Mouse (Mus musculus) frontal cortex, postnatal 36 days (tissue): ENCODE measurements at regions not wholly inside any gene's neighbourhood (a gene's known extent, or its start where the extent isn't known, plus 50 kb on each side); places are given as distances from the start of the nearest gene placed in this dataset.
A peak's percentile ranks its signal among the peaks of the same experiment; 100 is the strongest.

Experiments
- DNase-seq, 2 experiments: peaks; one replicate each; pipeline ENCODE4 v3.0.0; 2022; ENCODE audit warnings: low spot score in 2 of 2

GRCm38 (mm10) chr7:68579666-68580065 is 169.4 kb downstream of the Arrdc4 start:
- peak; percentile 89 to 92 for DNase-seq

- DNase-seq, result no peak
These were observed 169.8 kb downstream of the Arrdc4 start for GRCm38 (mm10) chr7:68579216-68579615.

- no peak for DNase-seq
These were observed 177.7 kb downstream of the Arrdc4 start for GRCm38 (mm10) chr7:68571315-68571714.

DNA sequence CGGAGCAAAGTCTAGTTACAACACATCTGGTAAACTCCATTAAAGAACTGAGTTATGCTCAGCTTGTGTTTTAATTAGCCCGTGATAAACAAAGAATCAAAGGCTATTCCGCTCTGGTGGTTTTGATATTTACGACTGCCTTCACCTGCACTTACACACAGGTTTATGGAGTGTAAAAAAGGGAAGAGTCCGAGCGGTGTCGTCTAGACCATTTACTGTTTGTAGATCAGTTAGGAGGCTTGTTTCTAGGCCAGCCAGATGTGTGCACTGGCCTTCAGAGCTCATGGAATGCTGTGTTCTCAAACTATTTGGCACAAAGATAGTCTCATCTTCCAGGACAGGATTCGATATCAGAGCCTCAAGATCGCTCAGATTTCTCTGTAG is 180.9 kb downstream of the Arrdc4 start:
- DNase-seq, result no peak

GRCm38 (mm10) chr7:68567452-68568126 is 181.5 kb downstream of the Arrdc4 start:
- no peak for DNase-seq

DNA sequence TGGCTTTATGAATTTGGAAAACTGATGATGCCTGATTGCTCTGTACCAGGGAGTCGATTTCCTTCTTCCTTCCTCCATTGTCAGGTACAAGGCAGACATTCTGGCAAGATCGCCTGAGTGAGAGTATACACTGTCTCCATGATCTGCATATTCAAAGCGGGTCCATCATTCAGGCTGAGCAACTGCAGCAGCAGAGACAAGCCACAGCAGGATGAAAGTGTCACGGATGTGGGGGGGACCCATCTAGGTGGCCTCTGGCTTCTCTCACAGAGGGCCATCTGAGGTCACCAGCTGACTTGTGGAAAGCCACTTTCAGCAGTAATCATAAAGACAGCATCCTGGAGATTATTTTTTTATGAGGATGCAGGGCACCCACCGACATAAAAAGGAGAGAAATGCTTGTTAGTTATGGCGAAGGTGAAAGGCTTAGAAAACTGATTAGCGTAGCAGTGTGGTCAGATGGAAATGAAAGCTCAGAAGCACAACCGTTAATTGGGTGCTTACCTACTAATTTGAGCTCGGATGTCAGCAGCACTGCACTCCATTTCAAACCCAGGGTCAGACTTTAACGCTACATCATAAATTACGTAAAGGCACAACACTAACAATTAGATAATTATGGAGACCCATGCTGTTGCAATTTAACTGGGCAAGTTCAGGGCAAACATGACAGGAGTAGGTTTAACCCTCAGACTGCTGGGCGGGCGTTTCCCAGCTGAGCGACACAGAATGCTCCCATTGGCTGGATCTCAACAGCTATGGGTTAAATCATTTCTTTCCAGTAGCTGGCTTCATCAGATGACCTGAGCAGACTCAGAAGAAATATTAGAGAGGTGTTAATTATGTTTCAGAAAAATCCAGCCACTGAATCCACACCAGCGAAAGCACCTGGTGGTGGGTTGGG is 189.3 kb downstream of the Arrdc4 start:
- no peak for DNase-seq

DNA sequence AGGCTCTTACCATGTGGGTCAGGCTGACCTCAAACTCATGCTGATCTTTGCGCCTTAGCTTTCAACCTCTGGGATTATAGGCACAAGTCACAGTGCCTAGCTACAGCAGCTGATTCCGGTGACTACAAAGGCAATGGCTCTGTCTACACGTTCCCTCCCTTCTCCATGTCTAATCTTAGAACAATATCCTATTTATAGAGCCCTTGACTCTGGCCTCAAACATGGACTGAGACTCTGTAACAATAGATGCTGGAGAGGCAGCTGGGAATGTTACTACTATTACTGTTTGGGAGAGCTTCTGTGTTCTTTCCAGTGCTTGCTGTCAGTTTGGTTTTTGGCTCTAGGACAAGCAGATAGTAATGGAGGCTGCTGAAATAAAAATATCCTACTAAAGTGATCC is 198.7 kb downstream of the Arrdc4 start:
- no peak for DNase-seq

GRCm38 (mm10) chr7:68548176-68548575 is 200.9 kb downstream of the Arrdc4 start:
- no peak for DNase-seq

- DNase-seq, result no peak
These were observed 204.9 kb downstream of the Arrdc4 start for GRCm38 (mm10) chr7:68544136-68544535.

DNA sequence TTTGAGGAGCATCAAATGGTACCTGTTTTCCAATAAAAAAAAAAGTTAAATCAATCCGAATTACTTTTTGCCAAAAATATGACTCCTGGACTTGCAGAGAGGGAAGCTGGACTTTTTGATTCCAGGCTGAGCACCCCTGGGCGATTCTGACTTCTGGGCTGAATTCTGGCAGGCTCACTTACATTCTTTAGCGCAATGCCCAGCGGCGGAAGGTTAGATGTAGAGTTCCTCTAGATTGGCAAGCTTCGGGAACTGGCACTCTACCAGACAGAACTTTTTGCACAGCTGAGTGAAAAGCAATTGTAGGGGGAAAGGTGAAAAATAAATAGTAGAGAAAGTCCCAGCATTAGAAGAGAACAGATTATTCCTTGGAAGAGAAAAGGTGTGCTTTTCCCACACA is 235.5 kb downstream of the Fam169b start:
- no peak for DNase-seq

- no peak for DNase-seq
These were observed 217.6 kb downstream of the Fam169b start for GRCm38 (mm10) chr7:68491143-68491810.

DNA sequence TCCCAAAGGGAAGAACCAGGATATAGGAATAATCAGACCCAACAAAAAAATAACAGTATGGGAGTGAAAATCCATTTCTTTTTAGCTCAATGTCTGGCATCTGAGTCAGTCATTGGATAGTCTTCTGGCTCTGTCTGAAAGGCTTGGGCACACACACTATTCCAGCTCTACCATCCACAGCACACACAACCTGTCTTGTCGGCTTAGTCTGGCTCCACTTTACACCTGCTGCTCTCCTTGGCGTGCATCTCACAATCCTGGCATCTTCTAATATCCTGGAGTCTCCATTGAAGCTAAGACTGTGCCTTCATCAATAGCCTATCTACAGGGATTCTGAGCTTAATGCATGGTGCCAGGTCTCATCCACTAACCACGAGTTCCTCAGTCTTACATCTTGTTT is 213.0 kb downstream of the Fam169b start:
- DNase-seq, result no peak

DNA sequence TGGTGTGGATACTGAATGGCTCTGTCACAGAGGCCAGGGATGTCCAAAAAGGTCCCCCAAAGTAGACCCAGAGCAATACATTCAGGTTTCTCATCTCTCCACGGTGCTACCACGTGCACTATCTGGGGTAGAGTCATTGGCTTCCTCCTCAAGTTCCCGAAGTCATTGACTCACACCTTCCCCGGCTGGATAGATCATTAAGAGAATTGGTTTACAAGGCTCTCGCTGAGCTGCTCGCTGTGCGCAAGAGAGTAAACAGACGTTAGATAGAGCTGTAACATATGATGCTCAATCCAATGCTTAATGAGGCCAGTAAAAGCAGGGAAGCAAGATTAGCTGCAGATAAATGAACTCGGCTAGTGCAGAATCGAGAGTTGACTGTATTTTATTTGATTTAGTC is 208.9 kb downstream of the Fam169b start:
- no peak for DNase-seq

DNA sequence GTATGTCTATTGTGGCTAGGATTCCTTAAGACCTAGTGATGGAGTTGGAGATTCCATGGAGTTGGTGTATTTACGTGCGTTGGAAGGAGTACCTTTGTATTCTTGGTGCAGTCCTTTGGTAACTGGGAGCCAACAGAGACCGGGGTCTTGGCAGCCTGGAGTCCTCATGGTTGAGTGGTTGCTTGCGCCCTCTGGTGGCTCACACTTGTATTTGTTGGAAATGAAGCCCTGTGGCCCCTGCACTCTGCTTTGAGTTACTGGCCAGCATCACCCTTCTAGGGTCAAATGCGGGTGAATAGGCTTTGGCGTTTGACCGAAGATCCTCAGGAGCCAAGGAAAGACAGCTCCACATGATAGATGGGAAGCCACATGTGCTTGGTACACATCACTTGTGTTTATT is 207.1 kb downstream of the Fam169b start:
- peak; percentile 39 to 56 for DNase-seq

DNA sequence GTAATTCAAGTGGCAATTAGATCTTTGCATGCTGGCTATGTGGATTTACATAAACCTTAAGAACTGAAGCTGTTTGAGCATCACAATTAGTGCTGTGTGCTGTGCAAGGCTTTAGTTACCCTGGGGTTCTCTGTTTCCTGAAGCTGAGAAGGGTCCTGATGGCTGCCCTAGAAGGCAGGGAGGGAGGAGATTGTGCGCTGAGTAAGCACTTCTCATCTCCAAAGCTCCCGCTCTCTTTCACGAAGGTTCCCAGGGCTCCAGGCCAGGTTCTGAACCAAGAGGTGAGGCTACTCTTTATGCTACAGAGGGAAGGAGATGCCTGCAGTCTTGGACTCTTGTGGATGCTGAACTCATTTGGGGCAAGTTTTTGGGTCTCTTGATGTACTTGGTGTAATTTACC is 206.7 kb downstream of the Fam169b start:
- no peak for DNase-seq

- no peak for DNase-seq
These were observed 204.4 kb downstream of the Fam169b start for GRCm38 (mm10) chr7:68478044-68478443.

DNA sequence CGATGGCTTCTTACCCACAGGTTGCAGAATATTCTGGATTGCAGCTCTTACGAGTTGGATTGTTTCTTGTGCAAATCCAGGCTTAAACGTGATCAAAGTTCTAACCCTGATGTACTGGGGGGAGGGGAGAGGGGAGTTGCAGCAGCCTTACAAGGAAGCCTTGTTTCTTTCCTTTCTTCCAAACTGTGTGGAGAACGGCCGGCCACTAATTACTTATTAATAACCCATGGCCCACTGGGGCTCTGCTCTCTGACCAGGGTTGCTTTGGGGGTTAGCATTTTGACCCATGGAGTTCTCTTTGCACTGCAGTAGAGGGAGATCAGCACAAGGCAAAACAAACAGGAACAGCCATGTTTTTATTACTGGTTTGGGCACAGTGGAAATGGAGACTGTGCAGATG is 199.2 kb downstream of the Fam169b start:
- no peak for DNase-seq

DNA sequence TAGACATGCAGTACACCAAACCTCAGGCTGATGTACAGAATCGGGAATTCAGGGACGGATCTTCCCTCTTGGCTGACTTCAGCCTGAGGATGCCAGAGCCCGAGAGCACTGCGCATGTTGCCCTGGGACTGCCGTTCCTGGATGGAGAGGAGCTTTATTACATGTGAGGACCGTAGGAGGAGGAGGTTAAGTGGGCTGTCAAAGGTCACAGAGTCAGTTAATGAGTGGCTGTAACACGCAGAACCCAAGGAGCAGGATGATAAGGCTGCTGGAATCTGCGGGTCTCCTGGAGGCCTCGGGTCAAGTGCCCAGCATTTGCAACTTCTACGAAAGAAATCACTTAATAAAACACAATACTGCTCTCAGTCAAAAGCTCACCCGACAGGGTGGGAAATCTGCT is 197.3 kb downstream of the Fam169b start:
- no peak for DNase-seq

DNA sequence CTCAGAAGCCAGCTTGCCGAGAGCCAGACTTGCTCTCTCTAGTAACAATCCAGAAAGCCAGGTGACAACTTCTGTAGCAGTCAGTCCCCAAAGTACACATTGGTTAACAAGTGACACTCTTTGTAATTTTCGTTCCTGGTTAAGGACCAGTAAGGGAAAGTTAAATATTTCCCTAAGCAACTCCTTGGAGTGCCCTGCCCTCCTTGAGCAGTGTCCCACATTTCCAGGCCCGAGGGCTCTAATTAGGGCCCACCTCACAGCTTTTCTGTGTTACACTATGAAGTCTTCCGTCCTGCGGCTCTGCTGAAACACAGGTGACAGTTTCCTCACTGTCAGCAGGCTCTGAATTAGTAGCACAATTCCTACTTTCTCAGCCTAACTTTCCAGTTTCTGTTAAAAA is 194.9 kb downstream of the Fam169b start:
- DNase-seq, result no peak

GRCm38 (mm10) chr7:68457842-68458241 is 184.2 kb downstream of the Fam169b start:
- no peak for DNase-seq

DNA sequence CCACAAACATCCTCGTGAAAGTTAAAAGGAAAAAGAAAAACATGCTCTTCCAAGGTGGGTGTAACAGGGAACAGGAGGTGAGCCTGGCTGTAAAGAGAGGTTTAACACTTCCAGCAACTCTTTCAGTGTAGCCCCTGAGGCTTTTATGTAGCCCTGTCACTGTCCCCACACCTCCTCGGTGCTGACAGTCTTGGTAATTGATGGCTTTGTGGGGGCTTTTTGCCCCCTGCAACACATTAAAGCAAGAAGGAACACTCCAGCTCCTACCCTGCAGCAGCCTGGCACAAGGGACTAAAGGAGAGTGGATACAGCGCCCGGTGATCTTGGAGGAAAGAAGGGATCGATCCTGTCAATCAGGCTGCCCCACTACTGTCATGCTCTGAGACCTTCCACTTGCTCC is 181.8 kb downstream of the Fam169b start:
- no peak for DNase-seq

DNA sequence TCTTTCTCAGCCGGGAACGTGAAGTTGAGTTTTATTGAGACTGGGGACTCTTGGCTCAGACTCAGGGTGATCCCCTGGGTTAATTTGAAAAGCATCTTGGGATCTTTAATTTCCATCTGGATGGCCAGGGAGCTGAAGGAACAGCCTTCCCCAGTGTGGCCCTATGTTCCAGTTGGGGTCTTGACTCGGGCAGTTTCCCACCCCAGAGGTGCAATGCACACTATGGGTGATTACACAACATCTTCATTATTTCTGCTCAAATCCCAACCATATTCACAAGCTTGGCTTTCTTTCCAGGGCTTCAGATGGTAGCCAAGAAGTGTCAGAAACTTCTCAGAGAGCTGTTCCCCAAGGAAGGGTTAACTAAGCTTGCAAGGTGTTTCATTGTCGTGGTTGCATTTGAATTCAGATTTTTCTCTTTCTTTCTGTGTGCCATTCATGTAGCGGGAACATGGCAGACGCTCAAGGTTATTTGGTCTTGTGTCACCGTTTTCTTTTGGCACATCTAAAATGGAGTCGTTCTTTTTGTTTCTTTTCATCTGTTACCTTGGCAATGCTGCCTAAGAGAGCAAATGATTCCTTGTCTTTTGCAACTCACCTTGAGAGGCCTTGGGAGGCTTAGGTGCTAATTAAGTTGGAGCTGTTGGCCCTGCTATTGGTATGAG is 179.5 kb downstream of the Fam169b start:
- DNase-seq, result no peak
